ENCODE assay signal across 12 mouse cellular contexts in genomic region chr2:58589637-58590036, GRCm38 (mm10). TPM values are rescaled to one million over a fixed set of nuclear protein-coding genes. Genes with fewer than 3 reads are reported as not detected.
DNase-seq lines count a peak whose midpoint lies in the region; ATAC-seq lines count a peak whose summit lies in the region.
"Had no signal": no experiment of that assay in that cellular context is flagged by ENCODE, and none has a peak within 500 bp of the region (broad histone marks: within the 10 kb centered on the region; RNA-seq: fewer than 3 reads in every experiment).

No protein-coding gene starts in this region.

- no peaks in the 10 kb centered on the region for H3K27me3 ChIP-seq in heart, embryonic 13.5 days (replicated peaks)
- no peaks in the 10 kb centered on the region for H3K27me3 ChIP-seq in neural tube, embryonic 14.5 days (ENCODE audit: control insufficient read depth, insufficient read depth, low read length)
- no peaks in the 10 kb centered on the region for H3K27me3 ChIP-seq in neural tube, embryonic 15.5 days (replicated peaks)
- H3K27me3 ChIP-seq: liver, embryonic 12.5 days; neural tube, embryonic 12.5 days had no signal

- DNase-seq in heart, postnatal 36 days, result no peak
- peak; percentile 39 for DNase-seq in right cerebral cortex, postnatal 25 days
- DNase-seq in embryo, embryonic 9.5 days (ENCODE audit: extremely low spot score), result no peak
- no peak for DNase-seq in B cell, adult 2 months
- DNase-seq: kidney, adult 11 months; thymus, postnatal 14 days had no signal

- H3K9me3 ChIP-seq in heart, embryonic 13.5 days, result no peaks in the 10 kb centered on the region
- H3K9me3 ChIP-seq in neural tube, embryonic 14.5 days (ENCODE audit: control insufficient read depth, low read length), result no peaks in the 10 kb centered on the region
- H3K9me3 ChIP-seq in neural tube, embryonic 15.5 days (replicated peaks), result no peaks in the 10 kb centered on the region
- H3K9me3 ChIP-seq: liver, embryonic 12.5 days; neural tube, embryonic 12.5 days had no signal

- 0 out of 2 replicates have a peak overlapping the region, but pooled peaks have one; percentile 20 for H3K27ac ChIP-seq in heart, embryonic 13.5 days (replicated peaks)
- H3K27ac ChIP-seq in neural tube, embryonic 14.5 days (ENCODE audit: low read depth, low read length), result no peak overlapping the region
- H3K27ac ChIP-seq in neural tube, embryonic 15.5 days (replicated peaks), result no peak overlapping the region
- H3K27ac ChIP-seq: liver, embryonic 12.5 days; neural tube, embryonic 12.5 days had no signal

- peaks cover 34% of the 10 kb centered on the region for H3K4me1 ChIP-seq in heart, embryonic 13.5 days
- no peaks in the 10 kb centered on the region for H3K4me1 ChIP-seq in neural tube, embryonic 14.5 days (ENCODE audit: control insufficient read depth, insufficient read depth, low read length)
- H3K4me1 ChIP-seq in neural tube, embryonic 15.5 days, result no peaks in the 10 kb centered on the region
- H3K4me1 ChIP-seq: liver, embryonic 12.5 days; neural tube, embryonic 12.5 days had no signal

- H3K36me3 ChIP-seq in heart, embryonic 13.5 days, result no peaks in the 10 kb centered on the region
- H3K36me3 ChIP-seq in neural tube, embryonic 14.5 days (ENCODE audit: control insufficient read depth, insufficient read depth, low read length), result no peaks in the 10 kb centered on the region
- no peaks in the 10 kb centered on the region for H3K36me3 ChIP-seq in neural tube, embryonic 15.5 days
- H3K36me3 ChIP-seq: liver, embryonic 12.5 days; neural tube, embryonic 12.5 days had no signal

- no peak overlapping the region; the same call in 1 of the 2 replicates for H3K4me2 ChIP-seq in heart, embryonic 13.5 days
- no peak overlapping the region for H3K4me2 ChIP-seq in neural tube, embryonic 14.5 days (ENCODE audit: low read depth, low read length)
- no peak overlapping the region for H3K4me2 ChIP-seq in neural tube, embryonic 15.5 days
- H3K4me2 ChIP-seq: liver, embryonic 12.5 days; neural tube, embryonic 12.5 days had no signal

- H3K4me3 ChIP-seq in heart, embryonic 13.5 days, result no peak overlapping the region
- no peak overlapping the region for H3K4me3 ChIP-seq in neural tube, embryonic 14.5 days (ENCODE audit: low read depth, low read length)
- no peak overlapping the region for H3K4me3 ChIP-seq in neural tube, embryonic 15.5 days (replicated peaks)
- H3K4me3 ChIP-seq: liver, embryonic 12.5 days; neural tube, embryonic 12.5 days had no signal

- ATAC-seq in heart, embryonic 13.5 days (ENCODE audit: extremely low read depth, insufficient number of reproducible peaks, low FRiP score, low TSS enrichment), result no peak; the same call in 1 of the 2 replicates
- ATAC-seq in neural tube, embryonic 14.5 days (ENCODE audit: low read depth), result 0 out of 2 replicates have a peak, but pooled peaks have one; percentile 13
- no peak for ATAC-seq in neural tube, embryonic 15.5 days (ENCODE audit: low FRiP score)
- peak; percentile 50 for ATAC-seq in inflammation-experienced regulatory T-cells, adult 6 months
- ATAC-seq: liver, embryonic 12.5 days had no signal

- no peak overlapping the region for H3K9ac ChIP-seq in heart, embryonic 13.5 days
- H3K9ac ChIP-seq in neural tube, embryonic 14.5 days (replicated peaks; ENCODE audit: low read depth, low read length), result no peak overlapping the region
- no peak overlapping the region for H3K9ac ChIP-seq in neural tube, embryonic 15.5 days (replicated peaks)
- H3K9ac ChIP-seq: liver, embryonic 12.5 days; neural tube, embryonic 12.5 days had no signal

- intact Hi-C loops in heart, postnatal 36 days (cut with DNase I), result no loop called here

- 30% methylated on average over 4 of the region's 4 CpGs for WGBS in heart, embryonic 13.5 days
- 71% methylated on average over 4 of the region's 4 CpGs for WGBS in neural tube, embryonic 14.5 days
- 83% methylated on average over 4 of the region's 4 CpGs for WGBS in neural tube, embryonic 15.5 days

RNA-seq across cellular contexts. Expression of gene Upp2, which starts 22.5 kb away (rescaled TPM):
- polyA plus RNA-seq in heart, embryonic 13.5 days (2015; fragmentation: Nextera tagmentation; extraction: Ambion mirVana), result 6.4 and 7.6 TPM in 2 replicates
- 1 to 10 TPM; 2.7 to 5.0 TPM for total RNA-seq in heart, postnatal 36 days (2021)
- polyA plus RNA-seq in neural tube, embryonic 14.5 days (2014; fragmentation: Nextera tagmentation; extraction: Ambion mirVana), result 15.4 and 16.4 TPM in 2 replicates
- 15.3 and 19.0 TPM in 2 replicates for polyA plus RNA-seq in neural tube, embryonic 15.5 days (2015; fragmentation: Nextera tagmentation; extraction: Ambion mirVana)
- polyA plus RNA-seq in inflammation-experienced regulatory T-cells, adult 6 months (2017; shearing (Covaris generic)), result under 1 TPM in 1 of 3 experiments, not detected in 2; 0.15 TPM

RNA-seq across cellular contexts. Expression of gene Acvr1, which starts 22.7 kb away (rescaled TPM):
- 9.2 and 9.8 TPM in 2 replicates for polyA plus RNA-seq in heart, embryonic 13.5 days (2015; fragmentation: Nextera tagmentation; extraction: Ambion mirVana)
- 10 to 100 TPM; 16.0 to 16.8 TPM for total RNA-seq in heart, postnatal 36 days (2021)
- polyA plus RNA-seq in neural tube, embryonic 14.5 days (2014; fragmentation: Nextera tagmentation; extraction: Ambion mirVana), result 8.5 and 8.6 TPM in 2 replicates
- polyA plus RNA-seq in neural tube, embryonic 15.5 days (2015; fragmentation: Nextera tagmentation; extraction: Ambion mirVana), result 6.1 and 6.6 TPM in 2 replicates
- polyA plus RNA-seq in inflammation-experienced regulatory T-cells, adult 6 months (2017; shearing (Covaris generic)), result under 1 TPM; 0.27 to 0.39 (median 0.32) TPM

Comparison
In these comparisons a context has a peak if more than half of its experiments do, and no peak if none do; other contexts are left out.
1. ATAC-seq: peak in neural tube, embryonic 14.5 days (single experiment) and inflammation-experienced regulatory T-cells, adult 6 months (single experiment); none in heart, embryonic 13.5 days (single experiment) and neural tube, embryonic 15.5 days (single experiment).